Mouse (Mus musculus) megakaryocyte, embryonic 14.5 days (primary cell): ENCODE measurements at regions not wholly inside any gene's neighbourhood (a gene's known extent, or its start where the extent isn't known, plus 50 kb on each side); places are given as distances from the start of the nearest gene placed in this dataset.

Experiments
- FLI1 ChIP-seq: IDR thresholded peaks from 2 replicates; pipeline ENCODE4 v1.6.1; 2012; ENCODE audit warnings: low read length, inconsistent platforms, mixed read lengths
- GATA1 ChIP-seq: IDR thresholded peaks from 3 replicates; pipeline ENCODE4 v1.6.1; 2012; ENCODE audit warnings: mixed read lengths, low read length, inconsistent platforms, borderline replicate concordance

DNA sequence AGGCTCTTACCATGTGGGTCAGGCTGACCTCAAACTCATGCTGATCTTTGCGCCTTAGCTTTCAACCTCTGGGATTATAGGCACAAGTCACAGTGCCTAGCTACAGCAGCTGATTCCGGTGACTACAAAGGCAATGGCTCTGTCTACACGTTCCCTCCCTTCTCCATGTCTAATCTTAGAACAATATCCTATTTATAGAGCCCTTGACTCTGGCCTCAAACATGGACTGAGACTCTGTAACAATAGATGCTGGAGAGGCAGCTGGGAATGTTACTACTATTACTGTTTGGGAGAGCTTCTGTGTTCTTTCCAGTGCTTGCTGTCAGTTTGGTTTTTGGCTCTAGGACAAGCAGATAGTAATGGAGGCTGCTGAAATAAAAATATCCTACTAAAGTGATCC, 198.7 kb downstream of the Arrdc4 start:
- TF ChIP-seq GATA1 (no peak), FLI1 (no peak)
